Mouse (Mus musculus): ENCODE results near the gene Trabd. TPM values are rescaled to one million over a fixed set of nuclear protein-coding genes. Genes with fewer than 3 reads are reported as not detected.
A peak's percentile ranks its signal among the peaks of the same experiment; 100 is the strongest.

The Trabd gene
- polyA plus RNA-seq, 1 experiment from 2014 or later: 53.6 TPM

- Histone ChIP-seq H3K27ac (no peak overlapping the region), H3K36me3 (no peaks in the 10 kb centered on the region), H3K9me3 (no peaks in the 10 kb centered on the region), H3K4me2 (no peak overlapping the region), H3K9ac (no peak overlapping the region), H3K4me1 (peaks cover 19% of the 10 kb centered on the region), H3K27me3 (peaks cover 82% of the 10 kb centered on the region), H3K4me3 (no peak overlapping the region)
- no peak for ATAC-seq (ENCODE audit: borderline replicate concordance, extremely low read depth, low FRiP score, low TSS enrichment)
- 64% methylated on average over 7 of the region's 7 CpGs for WGBS
These were observed 11.9 kb upstream of the Trabd start for GRCm38 (mm10) chr15:89063001-89063400.

- Histone ChIP-seq H3K4me1 (peaks cover 24% of the 10 kb centered on the region), H3K36me3 (no peaks in the 10 kb centered on the region), H3K27me3 (peaks cover 82% of the 10 kb centered on the region), H3K9me3 (no peaks in the 10 kb centered on the region), H3K4me2 (no peak overlapping the region), H3K27ac (no peak overlapping the region), H3K9ac (no peak overlapping the region), H3K4me3 (no peak overlapping the region)
- WGBS: 71% methylated on average over 6 of the region's 6 CpGs
- no peak for ATAC-seq (ENCODE audit: borderline replicate concordance, extremely low read depth, low FRiP score, low TSS enrichment)
These were observed 11.4 kb upstream of the Trabd start for GRCm38 (mm10) chr15:89063536-89063935.

- H3K9ac ChIP-seq: no peak overlapping the region
- no peaks in the 10 kb centered on the region for H3K36me3 ChIP-seq
- no peak for ATAC-seq (ENCODE audit: borderline replicate concordance, extremely low read depth, low FRiP score, low TSS enrichment)
- no peak overlapping the region for H3K4me2 ChIP-seq
- H3K9me3 ChIP-seq: no peaks in the 10 kb centered on the region
- H3K4me3 ChIP-seq: no peak overlapping the region
- no peak overlapping the region for H3K27ac ChIP-seq
- WGBS: 86% methylated on average over 5 of the region's 5 CpGs
- H3K4me1 ChIP-seq: peaks cover 18% of the 10 kb centered on the region
- H3K27me3 ChIP-seq: peaks cover 82% of the 10 kb centered on the region
These were observed 10.0 kb upstream of the Trabd start for GRCm38 (mm10) chr15:89064891-89065290.

- peaks cover 57% of the 10 kb centered on the region for H3K27me3 ChIP-seq
- no peaks in the 10 kb centered on the region for H3K36me3 ChIP-seq
- peak overlapping the region; percentile 44 for H3K4me2 ChIP-seq
- no peaks in the 10 kb centered on the region for H3K9me3 ChIP-seq
- peaks cover 12% of the 10 kb centered on the region; the same call in 1 of the 2 replicates for H3K4me1 ChIP-seq
- WGBS: 17% methylated on average over 35 of the region's 35 CpGs
- no peak for ATAC-seq (ENCODE audit: borderline replicate concordance, extremely low read depth, low FRiP score, low TSS enrichment)
- no peak overlapping the region for H3K27ac ChIP-seq
- H3K9ac ChIP-seq: no peak overlapping the region; the same call in 1 of the 2 replicates
- peak overlapping the region; percentile 17; the same call in 1 of the 2 replicates for H3K4me3 ChIP-seq
These were observed 7.3 kb upstream of the Trabd start for GRCm38 (mm10) chr15:89067609-89068008.

GRCm38 (mm10) chr15:89068226-89068625 lies 6.7 kb upstream of the Trabd start:
- no peak overlapping the region for H3K27ac ChIP-seq
- peak overlapping the region; percentile 17; the same call in 1 of the 2 replicates for H3K4me3 ChIP-seq
- no peak overlapping the region for H3K9ac ChIP-seq
- no peak for ATAC-seq (ENCODE audit: borderline replicate concordance, extremely low read depth, low FRiP score, low TSS enrichment)
- H3K36me3 ChIP-seq: no peaks in the 10 kb centered on the region
- peak overlapping the region; percentile 44 for H3K4me2 ChIP-seq
- 27% methylated on average over 26 of the region's 26 CpGs for WGBS
- peaks cover 12% of the 10 kb centered on the region; the same call in 1 of the 2 replicates for H3K4me1 ChIP-seq
- no peaks in the 10 kb centered on the region for H3K9me3 ChIP-seq
- peaks cover 53% of the 10 kb centered on the region for H3K27me3 ChIP-seq

- WGBS: 76% methylated on average over 18 of the region's 19 CpGs
- Histone ChIP-seq H3K27me3 (peaks cover 46% of the 10 kb centered on the region), H3K4me1 (peaks cover 16% of the 10 kb centered on the region), H3K9ac (no peak overlapping the region), H3K4me3 (no peak overlapping the region), H3K4me2 (no peak overlapping the region), H3K36me3 (no peaks in the 10 kb centered on the region), H3K9me3 (no peaks in the 10 kb centered on the region), H3K27ac (no peak overlapping the region)
- no peak for ATAC-seq (ENCODE audit: borderline replicate concordance, extremely low read depth, low FRiP score, low TSS enrichment)
These were observed 5.5 kb upstream of the Trabd start for GRCm38 (mm10) chr15:89069336-89069840.

- no peak overlapping the region for H3K4me3 ChIP-seq
- H3K4me2 ChIP-seq: no peak overlapping the region
- no peaks in the 10 kb centered on the region for H3K36me3 ChIP-seq
- no peak overlapping the region for H3K9ac ChIP-seq
- H3K27me3 ChIP-seq: peaks cover 43% of the 10 kb centered on the region
- no peak for ATAC-seq (ENCODE audit: borderline replicate concordance, extremely low read depth, low FRiP score, low TSS enrichment)
- WGBS: 60% methylated on average over 24 of the region's 24 CpGs
- no peak overlapping the region for H3K27ac ChIP-seq
- H3K4me1 ChIP-seq: peaks cover 26% of the 10 kb centered on the region
- H3K9me3 ChIP-seq: no peaks in the 10 kb centered on the region
These were observed 4.3 kb upstream of the Trabd start for GRCm38 (mm10) chr15:89070606-89071005.

- Histone ChIP-seq H3K9ac (no peak overlapping the region), H3K36me3 (no peaks in the 10 kb centered on the region), H3K4me3 (no peak overlapping the region), H3K9me3 (no peaks in the 10 kb centered on the region), H3K4me2 (peak overlapping the region; percentile 77; the same call in 1 of the 2 replicates), H3K4me1 (peaks cover 39% of the 10 kb centered on the region), H3K27ac (no peak overlapping the region), H3K27me3 (peaks cover 8% of the 10 kb centered on the region)
- no peak for ATAC-seq (ENCODE audit: borderline replicate concordance, extremely low read depth, low FRiP score, low TSS enrichment)
- 65% methylated on average over 10 of the region's 10 CpGs for WGBS
These were observed 826 bp upstream of the Trabd start for GRCm38 (mm10) chr15:89073993-89074603.

GRCm38 (mm10) chr15:89075478-89076147 lies 689 bp downstream of the Trabd start:
- Histone ChIP-seq H3K36me3 (0 out of 2 replicates have a peak, but pooled peaks cover 2% of the 10 kb centered on the region), H3K4me2 (peak overlapping the region; percentile 77), H3K27ac (peak overlapping the region; percentile 82), H3K4me1 (peaks cover 39% of the 10 kb centered on the region), H3K4me3 (peak overlapping the region; percentile 86), H3K9ac (peak overlapping the region; percentile 89), H3K27me3 (no peaks in the 10 kb centered on the region), H3K9me3 (no peaks in the 10 kb centered on the region)
- peak; percentile 93 for ATAC-seq (ENCODE audit: borderline replicate concordance, extremely low read depth, low FRiP score, low TSS enrichment)
- under 1% methylated on average over 48 of the region's 59 CpGs for WGBS

- H3K36me3 ChIP-seq: 0 out of 2 replicates have a peak, but pooled peaks cover 2% of the 10 kb centered on the region
These were observed 1.3 kb downstream of the Trabd start for GRCm38 (mm10) chr15:89076156-89076731.

GRCm38 (mm10) chr15:89078208-89078836 lies 3.4 kb downstream of the Trabd start:
- no peak overlapping the region for H3K9ac ChIP-seq
- H3K9me3 ChIP-seq: no peaks in the 10 kb centered on the region
- no peak for ATAC-seq (ENCODE audit: borderline replicate concordance, extremely low read depth, low FRiP score, low TSS enrichment)
- no peaks in the 10 kb centered on the region for H3K27me3 ChIP-seq
- H3K27ac ChIP-seq: no peak overlapping the region
- 53% methylated on average over 9 of the region's 9 CpGs for WGBS
- H3K4me3 ChIP-seq: no peak overlapping the region
- peak overlapping the region; percentile 77 for H3K4me2 ChIP-seq
- peaks cover 19% of the 10 kb centered on the region for H3K36me3 ChIP-seq
- H3K4me1 ChIP-seq: peaks cover 39% of the 10 kb centered on the region

More at GRCm38 (mm10) chr15:89076156-89076731, 1.3 kb downstream of the Trabd start:
- Histone ChIP-seq H3K9me3 (no peaks in the 10 kb centered on the region), H3K4me1 (peaks cover 39% of the 10 kb centered on the region), H3K4me3 (peak overlapping the region; percentile 86), H3K27ac (peak overlapping the region; percentile 82), H3K27me3 (no peaks in the 10 kb centered on the region), H3K9ac (peak overlapping the region; percentile 89), H3K4me2 (peak overlapping the region; percentile 77)
- peak; percentile 56 for ATAC-seq (ENCODE audit: borderline replicate concordance, extremely low read depth, low FRiP score, low TSS enrichment)
- WGBS: under 1% methylated on average over 33 of the region's 39 CpGs
